Mouse (Mus musculus) small intestine, adult 2 months (tissue): Measurements from ENCODE around the gene Neu4.

ENCODE experiments used
- CTCF ChIP-seq: fragments of 200-500 bp; IDR thresholded peaks from 2 replicates; pipeline ENCODE4 v1.5.1; 2012; ENCODE audit warnings: low read depth, mild to moderate bottlenecking, control low read depth, inconsistent platforms, low read length, moderate library complexity, mixed read lengths; ENCODE audit not compliant: insufficient replicate concordance, insufficient read length; ENCODE audit errors: extremely low read depth
- POLR2A ChIP-seq: fragments of 200-500 bp; IDR thresholded peaks from 2 replicates; pipeline ENCODE4 v1.6.1; 2012; ENCODE audit warnings: low read depth, mild to moderate bottlenecking, control low read depth, inconsistent platforms, low read length, moderate library complexity

DNA sequence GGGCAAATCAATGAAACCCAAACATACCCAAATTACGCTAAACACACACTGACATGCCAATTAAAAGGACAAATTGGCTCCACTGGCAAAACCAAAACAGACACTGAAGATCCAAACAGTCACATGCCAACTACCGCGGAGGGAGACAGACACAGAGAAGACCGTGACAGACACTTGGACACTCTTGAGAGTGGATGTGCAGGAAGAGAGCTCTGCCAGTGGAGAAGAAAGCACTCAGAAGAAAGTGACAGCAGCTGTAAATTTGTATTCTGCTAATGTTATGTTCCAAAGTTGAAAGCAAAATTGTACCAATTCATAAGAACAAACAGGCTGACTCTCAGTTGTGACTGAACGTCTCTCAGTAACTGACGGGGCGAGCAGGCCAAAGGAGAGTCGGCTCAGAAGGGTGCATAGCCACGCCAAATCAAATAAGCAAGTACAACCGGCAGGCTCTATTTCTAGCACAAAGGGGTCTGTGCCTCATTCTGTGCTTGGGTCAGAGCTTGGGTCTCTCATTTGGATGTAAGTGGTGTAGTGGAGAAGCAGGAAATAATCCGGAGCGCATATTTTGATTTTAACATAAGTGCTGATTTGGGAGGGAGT is 7.4 kb downstream of the Neu4 start:
- TF ChIP-seq CTCF (no peak), POLR2A (no peak)
